Mouse (Mus musculus): Measurements from ENCODE around the gene Erg. TPM values are rescaled to one million over a fixed set of nuclear protein-coding genes. Genes with fewer than 3 reads are reported as not detected.
A peak's percentile ranks its signal among the peaks of the same experiment; 100 is the strongest.

Erg gene
- total RNA-seq, 2 experiments from 2014 or later = 9.8 to 12.3 TPM

- DNase-seq = no peak
Measured at GRCm38 (mm10) chr16:95441179-95441578, 145.2 kb downstream of the Erg start.

GRCm38 (mm10) chr16:95440334-95440733, 146.1 kb downstream of the Erg start:
- DNase-seq = no peak

GRCm38 (mm10) chr16:95439794-95440193, 146.6 kb downstream of the Erg start:
- no peak for DNase-seq

GRCm38 (mm10) chr16:95438848-95439540, 147.4 kb downstream of the Erg start:
- peak; percentile 39 for DNase-seq

- DNase-seq = no peak
Measured at GRCm38 (mm10) chr16:95436611-95437010, 149.8 kb downstream of the Erg start.

GRCm38 (mm10) chr16:95436051-95436450, 150.3 kb downstream of the Erg start:
- no peak for DNase-seq

- DNase-seq = no peak
Measured at GRCm38 (mm10) chr16:95434434-95434833, 152.0 kb downstream of the Erg start.

GRCm38 (mm10) chr16:95432540-95432971, 153.8 kb downstream of the Erg start:
- peak; percentile 30 for DNase-seq

GRCm38 (mm10) chr16:95429851-95430250, 156.5 kb downstream of the Erg start:
- DNase-seq = no peak

- no peak for DNase-seq
Measured at GRCm38 (mm10) chr16:95428239-95428638, 158.2 kb downstream of the Erg start.

GRCm38 (mm10) chr16:95427512-95427911, 158.9 kb downstream of the Erg start:
- DNase-seq = no peak

GRCm38 (mm10) chr16:95422658-95423073, 163.7 kb downstream of the Erg start:
- DNase-seq = peak; percentile 23

- DNase-seq = no peak
Measured at GRCm38 (mm10) chr16:95421235-95421886, 165.0 kb downstream of the Erg start.

GRCm38 (mm10) chr16:95415921-95416320, 170.5 kb downstream of the Erg start:
- DNase-seq = no peak

GRCm38 (mm10) chr16:95415372-95415771, 171.0 kb downstream of the Erg start:
- DNase-seq = no peak

GRCm38 (mm10) chr16:95413401-95413959, 172.9 kb downstream of the Erg start:
- no peak for DNase-seq

- DNase-seq = no peak
Measured at GRCm38 (mm10) chr16:95408096-95408495, 178.3 kb downstream of the Erg start.

- DNase-seq = peak; percentile 23
Measured at GRCm38 (mm10) chr16:95405496-95405895, 180.9 kb downstream of the Erg start.

GRCm38 (mm10) chr16:95403453-95403852, 182.9 kb downstream of the Erg start:
- peak; percentile 68 for DNase-seq

- DNase-seq = peak; percentile 59
Measured at GRCm38 (mm10) chr16:95401869-95402268, 184.5 kb downstream of the Erg start.

GRCm38 (mm10) chr16:95398761-95399343, 187.5 kb downstream of the Erg start:
- DNase-seq = no peak

- no peak for DNase-seq
Measured at GRCm38 (mm10) chr16:95390787-95391186, 195.6 kb downstream of the Erg start.

All from gastrocnemius, postnatal 25 days (tissue).